Mouse (Mus musculus): ENCODE results near the gene Grm4.

Gene Grm4

DNA sequence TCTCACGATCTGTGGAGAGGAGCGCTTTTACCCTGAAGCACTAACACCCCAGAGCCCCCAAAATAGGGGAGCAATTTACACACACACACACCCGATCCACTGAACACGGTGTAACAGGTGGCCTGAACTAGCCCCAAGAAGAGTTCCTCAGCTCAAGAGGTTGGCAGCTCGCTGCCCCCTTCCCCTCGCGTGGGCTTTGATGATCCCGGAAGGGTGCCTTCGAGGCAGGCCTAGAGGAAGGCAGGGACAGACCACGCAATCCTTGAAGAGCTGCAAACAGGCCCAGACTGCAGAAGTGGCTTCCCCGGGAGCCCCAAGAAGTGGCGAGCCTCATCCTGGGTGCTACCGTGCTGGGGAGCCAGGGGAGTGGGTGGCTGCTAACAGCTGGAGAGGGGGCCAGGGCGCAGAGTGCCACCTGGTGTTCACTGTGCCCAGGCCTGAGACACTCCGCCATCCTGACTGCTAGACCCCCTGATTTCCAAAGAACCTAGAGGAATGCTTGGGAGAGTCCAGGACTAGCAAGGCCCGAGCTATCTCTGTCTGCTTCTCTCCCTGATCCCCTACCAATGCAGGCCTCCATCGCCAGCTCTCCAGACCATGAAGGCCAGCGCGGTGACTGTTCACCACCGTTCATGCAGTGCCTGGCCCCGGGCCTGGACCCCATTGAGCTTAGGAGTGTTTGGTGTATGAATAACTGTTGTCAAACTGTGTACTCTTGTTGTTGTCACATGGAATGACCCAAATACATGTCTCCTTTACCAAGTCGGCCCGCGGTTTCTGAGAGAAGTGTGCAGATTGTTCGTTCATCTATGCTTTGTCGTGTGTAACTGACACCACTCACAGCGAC lies 7.1 kb downstream of the Grm4 start:
- ATAC-seq (ENCODE audit: insufficient number of reproducible peaks, low FRiP score, low TSS enrichment) = no peak

DNA sequence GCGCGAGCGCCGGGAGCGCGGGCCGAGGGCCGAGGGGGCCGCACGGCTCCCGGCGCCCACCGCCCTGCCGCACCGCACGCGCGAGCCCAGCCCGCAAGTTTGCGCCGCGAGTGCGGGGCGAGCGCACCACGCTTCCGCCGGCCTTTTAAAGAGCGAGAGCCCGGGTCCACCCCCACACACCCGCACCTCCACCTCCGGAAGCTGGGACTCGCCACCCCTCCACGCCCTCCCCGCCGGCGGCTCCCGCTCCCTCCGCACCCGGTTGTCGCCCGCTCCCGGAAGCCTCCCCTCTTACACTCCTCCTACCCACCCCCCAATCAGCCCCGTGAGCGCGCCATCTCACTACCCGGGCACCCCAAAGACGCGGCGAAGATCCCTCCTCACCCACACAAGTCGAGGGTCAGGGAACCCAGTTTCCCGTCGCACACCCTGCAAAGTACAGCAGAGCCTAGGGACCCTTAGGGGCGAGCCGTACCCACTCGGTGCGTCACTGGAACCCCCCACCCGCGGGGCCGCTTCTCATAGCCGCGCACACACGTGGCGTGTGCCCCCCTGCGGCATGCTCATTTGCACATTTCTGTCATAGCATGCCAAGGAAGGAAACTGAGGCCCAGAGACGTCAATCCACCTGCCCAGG lies 7.8 kb downstream of the Grm4 start:
- ATAC-seq (ENCODE audit: insufficient number of reproducible peaks, low FRiP score, low TSS enrichment) = peak; percentile 38; the same call in 1 of the 2 replicates

DNA sequence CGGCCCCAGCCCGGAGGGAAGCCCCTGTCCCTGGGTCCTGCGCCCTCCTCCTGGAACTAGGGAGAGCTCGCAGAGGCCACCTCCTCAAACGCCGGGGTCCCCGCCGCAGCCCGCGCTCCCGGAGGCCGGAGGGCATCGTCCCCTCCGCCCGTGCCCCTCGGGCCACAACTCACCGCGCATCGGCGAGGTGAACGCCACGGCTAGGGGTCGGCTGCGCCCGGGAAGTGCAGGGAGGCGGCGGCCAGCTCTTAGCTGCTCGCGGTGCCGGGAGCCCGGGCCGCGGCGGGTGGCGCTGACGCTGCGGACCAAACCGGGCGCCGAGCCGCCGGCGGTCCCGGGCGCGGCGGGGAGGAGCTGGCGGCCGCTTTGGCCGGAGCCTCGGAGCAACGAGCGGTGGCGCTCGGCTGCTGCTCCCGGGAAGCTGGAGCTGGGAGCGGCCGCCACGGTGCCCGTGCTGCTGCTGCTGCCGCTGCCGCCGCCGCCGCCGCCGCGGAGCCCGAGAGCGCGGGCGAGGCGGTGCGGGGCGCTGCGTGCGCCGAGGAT lies 8.5 kb downstream of the Grm4 start:
- ATAC-seq (ENCODE audit: insufficient number of reproducible peaks, low FRiP score, low TSS enrichment) = no peak

DNA sequence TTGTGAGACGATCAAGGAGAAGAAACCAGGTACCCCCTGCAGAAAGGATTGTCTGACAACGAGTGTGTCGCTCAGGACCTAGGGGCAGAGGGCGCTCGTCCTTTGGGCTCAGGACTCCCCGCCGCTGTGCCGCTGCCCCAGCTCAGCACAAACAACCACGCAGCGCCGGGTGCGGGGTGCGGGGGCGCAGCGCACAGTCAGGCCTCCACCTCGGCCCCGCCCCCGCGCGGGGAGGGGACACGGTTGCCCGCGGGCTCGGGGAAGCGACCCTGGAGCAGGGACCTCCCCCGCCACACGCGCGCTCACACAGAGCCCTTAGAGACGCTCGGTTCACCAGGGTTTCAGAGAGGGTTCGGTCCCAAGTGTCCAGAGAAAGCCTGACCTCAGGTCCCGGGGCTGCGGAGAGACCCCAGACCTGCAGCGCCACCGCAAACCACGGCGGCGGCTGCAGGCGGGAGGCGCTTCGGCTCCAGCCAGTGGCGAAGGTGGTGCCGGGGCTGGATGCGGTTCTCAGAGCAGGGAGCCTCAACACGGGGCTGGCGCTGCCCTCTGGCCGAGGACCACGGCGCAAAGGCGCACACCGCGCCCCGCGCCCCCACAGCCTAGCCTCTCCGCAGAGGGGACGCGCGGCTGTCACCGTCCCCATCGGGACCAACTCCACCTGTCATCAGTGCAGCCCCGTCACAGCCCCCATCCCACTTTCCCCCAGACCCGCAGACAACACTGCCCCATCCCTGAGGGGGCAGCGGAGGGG lies 9.2 kb downstream of the Grm4 start:
- ATAC-seq (ENCODE audit: insufficient number of reproducible peaks, low FRiP score, low TSS enrichment) = peak; percentile 32; the same call in 1 of the 2 replicates

DNA sequence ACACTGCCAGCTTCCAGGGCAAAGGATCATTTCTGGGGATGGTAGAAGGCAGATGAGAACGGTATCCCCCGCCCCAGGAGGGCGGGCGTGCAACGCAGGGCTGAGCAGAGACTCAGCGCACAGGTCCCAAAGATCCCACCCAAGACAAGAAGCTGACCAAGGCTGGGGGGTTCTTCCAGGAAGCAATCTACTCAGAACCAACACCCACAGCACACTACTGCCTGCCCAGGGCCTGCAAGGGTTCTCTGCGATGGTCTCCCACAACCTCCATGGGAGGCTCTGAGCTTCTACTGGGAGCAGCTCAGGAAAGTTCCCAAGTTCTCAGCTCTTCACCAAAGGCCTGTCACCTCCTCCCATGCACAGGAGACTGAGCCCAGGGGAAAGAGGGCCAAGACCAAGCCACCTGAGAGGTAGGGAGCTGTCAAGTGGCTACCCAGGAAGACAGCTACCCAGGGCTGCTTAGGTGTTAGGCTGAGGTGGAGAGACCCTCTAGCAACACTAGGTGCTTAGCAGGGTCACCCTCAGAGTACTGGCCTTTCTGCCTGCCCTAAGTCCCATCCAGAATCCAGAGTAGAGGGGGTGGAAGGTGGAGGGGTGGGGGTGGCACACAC lies 10.0 kb downstream of the Grm4 start:
- no peak for ATAC-seq (ENCODE audit: insufficient number of reproducible peaks, low FRiP score, low TSS enrichment)

DNA sequence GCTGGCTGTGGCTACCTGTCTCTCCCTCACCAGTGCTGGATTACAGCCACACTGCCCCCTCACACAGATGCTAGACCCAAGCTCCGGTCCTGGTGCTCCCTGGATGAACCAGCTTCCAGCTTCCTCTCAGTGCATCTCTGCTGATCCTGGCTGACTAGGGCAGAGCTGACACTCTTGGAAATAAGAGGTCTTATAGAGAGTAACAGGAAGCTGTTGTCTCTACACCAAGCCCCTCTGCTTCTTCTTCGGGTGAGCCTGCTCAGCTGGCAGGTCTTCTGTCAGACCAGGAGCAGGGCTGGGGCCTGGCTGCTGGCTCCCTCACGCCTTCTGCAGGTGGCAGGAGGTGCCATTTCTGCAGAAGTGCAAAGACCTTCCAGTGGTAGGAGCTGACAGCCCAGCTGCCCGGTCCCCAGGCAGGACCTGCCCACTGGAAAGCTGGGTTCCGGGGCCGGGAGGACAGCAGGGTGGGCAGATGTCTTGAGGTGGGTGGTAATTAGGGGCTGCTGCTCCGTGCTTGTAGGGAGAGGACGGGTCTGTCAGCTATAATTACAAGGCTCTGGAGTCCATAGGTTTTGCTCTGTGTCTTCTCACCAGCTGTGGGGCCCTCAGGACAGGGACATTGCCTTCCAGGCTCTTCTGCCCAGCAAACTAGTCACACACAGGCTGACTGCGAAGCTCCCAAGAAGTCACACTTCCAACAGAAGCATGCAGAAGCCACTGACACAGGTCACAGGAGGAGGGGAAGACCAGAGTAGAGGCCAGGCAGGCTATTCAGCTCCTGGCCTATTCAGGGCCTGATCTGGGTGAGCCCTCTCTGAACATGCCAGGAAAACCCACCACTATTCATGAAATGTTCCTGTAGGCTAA lies 10.7 kb downstream of the Grm4 start:
- ATAC-seq (ENCODE audit: insufficient number of reproducible peaks, low FRiP score, low TSS enrichment) = no peak

DNA sequence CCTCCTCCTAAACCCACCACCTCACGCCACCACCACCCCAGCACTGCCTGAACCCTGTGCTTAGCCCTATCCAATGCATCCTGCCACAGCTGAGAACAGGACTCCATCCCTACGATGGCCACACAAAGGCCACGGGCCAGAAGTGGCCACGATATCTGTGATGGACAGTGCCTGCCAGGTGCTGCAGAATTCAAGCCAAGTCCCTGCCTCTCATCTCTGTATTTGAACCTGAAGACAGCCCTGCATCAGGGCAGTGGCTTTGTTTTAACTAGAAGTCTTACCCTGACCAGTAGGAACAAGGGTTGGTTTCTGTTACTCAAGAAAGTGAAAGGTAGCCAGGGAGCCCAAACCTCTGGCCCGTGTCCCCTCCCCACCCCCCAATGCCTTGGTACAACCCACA lies 12.1 kb downstream of the Grm4 start:
- ATAC-seq (ENCODE audit: insufficient number of reproducible peaks, low FRiP score, low TSS enrichment) = no peak

DNA sequence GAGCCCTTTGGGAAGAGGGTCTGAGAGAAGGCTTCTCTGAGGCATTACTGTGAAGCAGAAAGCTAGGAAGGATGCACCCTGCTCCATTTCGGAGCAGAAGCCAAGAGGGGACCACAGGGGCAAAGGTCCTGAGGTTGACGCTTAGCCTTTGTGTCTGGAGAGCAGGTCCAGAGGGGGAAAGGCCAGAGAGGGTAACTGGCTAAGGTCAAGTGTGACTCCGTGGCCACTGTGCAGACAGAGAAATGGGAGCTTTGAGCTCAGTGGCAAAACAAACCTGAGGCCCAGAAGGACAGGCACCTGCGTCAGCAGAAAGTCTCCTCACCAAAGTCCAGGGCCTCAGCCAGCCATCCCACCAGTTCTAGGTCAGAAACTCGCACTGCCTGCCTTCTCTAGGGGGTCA lies 12.7 kb downstream of the Grm4 start:
- ATAC-seq (ENCODE audit: insufficient number of reproducible peaks, low FRiP score, low TSS enrichment) = no peak

DNA sequence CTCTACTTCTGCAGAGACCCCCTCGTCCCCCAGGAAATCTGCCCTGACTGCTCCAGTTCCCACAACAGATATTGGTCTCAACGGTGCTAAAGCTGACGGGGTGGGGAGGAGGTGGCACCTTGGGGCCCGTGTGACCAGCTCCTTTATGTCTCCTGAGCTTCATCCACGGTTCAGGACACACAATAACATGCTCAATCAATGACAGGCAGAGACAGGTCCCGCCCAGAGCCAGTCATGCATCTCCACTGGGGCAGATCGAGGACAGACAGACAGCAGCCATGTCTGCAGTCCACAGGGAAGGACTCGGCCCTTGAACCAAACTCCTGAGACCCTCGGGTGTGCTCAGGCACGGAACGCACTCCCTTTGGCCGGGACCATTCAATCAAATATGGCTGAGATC lies 13.2 kb downstream of the Grm4 start:
- ATAC-seq (ENCODE audit: insufficient number of reproducible peaks, low FRiP score, low TSS enrichment) = no peak

DNA sequence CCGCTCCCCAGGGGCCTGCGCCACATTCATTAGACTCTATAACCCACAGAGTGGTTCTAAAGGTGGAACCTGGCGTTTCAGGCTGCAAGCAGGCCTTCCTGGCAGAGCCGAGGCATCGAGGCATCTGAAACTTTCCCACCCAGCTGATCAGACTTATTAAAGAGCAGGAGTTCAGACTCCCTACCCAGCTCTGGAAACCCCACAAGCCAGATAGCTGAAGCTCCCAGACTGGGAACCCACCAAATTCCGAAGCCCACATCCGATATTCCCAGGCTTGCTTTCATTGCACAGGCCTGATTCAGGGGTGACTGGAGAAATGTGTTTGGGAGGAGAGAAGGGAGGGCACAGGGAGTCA lies 13.6 kb downstream of the Grm4 start:
- no peak for ATAC-seq (ENCODE audit: insufficient number of reproducible peaks, low FRiP score, low TSS enrichment)

DNA sequence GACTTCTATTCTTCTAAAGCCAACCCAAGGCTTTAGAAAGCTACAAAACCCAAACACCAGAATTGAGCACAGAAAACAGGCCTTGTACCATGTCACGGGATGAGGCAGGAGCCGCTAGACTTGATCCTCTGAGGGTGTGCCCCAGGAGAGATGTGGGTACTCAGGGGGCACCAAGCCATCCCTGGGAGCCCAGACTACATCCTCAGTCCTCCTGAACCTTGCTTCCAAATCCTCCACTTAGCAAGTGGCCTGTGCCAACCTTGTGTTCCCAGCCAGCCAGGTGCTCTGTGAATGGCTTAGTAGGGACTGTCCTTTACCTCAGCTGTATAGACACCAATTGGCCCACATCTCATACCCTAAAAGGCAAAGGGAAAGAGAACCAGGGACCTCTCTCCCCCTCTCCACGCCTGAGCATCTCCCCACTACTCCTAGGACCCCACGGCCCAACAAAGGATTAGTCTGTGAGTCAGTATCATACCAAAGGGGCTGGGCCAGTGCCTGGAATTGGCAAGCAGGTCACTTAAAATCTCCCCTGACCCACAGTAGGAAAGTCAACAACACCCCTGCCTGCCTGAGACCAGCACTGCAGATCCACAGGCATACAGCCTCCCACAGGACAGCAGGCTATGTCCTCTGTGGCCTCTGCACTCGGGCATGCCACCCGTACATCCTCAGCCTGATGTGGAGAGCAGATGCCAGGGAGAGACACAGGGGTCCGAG lies 14.2 kb downstream of the Grm4 start:
- ATAC-seq (ENCODE audit: insufficient number of reproducible peaks, low FRiP score, low TSS enrichment) = no peak

DNA sequence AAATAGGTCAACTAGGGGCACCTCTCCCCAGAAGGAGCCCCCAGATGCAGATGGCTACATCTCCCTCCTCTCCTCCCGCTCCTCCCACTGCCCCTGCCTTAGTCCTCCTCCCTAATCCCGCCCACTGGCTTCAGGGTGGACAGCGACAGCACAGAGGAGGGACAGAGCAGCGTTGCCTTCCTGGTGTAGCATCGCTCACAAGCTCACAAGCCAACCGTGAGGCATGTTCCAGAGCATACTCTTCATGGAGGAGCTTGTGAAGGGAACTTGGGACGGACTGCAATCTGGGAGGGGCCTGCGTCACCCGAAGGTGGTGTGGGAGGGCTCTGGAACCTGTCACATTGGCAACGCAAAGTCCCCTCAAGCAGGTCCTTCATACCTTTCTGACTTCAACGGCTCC lies 14.8 kb downstream of the Grm4 start:
- 0 out of 2 replicates have a peak, but pooled peaks have one; percentile 32 for ATAC-seq (ENCODE audit: insufficient number of reproducible peaks, low FRiP score, low TSS enrichment)

DNA sequence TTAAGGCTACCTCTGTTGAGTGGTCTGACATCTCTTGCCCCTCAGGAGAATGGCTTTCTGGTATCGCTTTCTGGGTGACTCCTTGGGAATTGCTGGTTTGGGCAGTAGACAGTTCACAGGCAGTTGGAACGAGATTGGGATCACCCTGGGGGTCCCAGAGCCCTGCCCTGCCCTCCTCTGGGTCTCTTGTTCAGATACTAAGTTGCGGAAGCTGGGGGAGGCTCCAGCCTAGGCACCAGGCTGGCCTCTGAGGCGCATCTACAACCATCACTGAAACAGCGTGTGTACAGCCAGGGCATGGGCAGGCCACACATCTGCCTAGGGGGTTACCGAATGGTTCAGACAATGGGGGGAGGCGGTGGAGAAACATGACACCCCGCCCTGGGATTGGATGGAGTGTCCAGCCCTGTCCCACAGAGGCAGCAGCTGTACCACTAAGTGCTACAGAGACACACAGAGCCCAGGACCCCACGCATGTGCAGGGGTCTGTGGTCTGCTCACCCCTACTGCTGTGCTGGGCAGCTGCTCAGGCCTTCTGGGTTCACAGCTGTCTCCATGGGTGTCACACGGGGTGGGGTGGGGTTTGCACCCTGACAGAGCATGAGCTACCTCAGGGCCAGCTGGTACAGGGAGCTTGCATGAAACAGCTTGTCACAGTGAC lies 15.9 kb downstream of the Grm4 start:
- ATAC-seq (ENCODE audit: insufficient number of reproducible peaks, low FRiP score, low TSS enrichment) = no peak

DNA sequence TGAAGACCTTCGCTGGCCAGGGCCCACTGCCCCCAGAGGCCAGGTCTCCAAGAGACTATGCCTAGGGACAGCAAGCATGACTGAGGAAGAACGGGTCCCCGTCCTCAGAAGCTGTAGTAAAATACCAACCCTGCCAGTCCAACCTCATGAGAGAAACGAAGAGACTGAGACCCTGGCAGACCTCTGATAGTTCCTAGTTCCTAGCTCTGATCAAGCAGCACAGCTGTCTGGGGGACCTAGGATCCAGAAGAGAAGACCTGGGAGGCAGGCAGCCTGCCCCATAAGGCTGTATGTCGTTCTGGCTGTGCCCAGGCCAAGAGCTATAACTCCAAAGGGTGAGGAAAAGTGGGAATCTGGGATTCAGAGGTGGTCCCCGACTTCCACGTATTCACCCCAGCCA lies 17.3 kb downstream of the Grm4 start:
- ATAC-seq (ENCODE audit: insufficient number of reproducible peaks, low FRiP score, low TSS enrichment) = no peak

DNA sequence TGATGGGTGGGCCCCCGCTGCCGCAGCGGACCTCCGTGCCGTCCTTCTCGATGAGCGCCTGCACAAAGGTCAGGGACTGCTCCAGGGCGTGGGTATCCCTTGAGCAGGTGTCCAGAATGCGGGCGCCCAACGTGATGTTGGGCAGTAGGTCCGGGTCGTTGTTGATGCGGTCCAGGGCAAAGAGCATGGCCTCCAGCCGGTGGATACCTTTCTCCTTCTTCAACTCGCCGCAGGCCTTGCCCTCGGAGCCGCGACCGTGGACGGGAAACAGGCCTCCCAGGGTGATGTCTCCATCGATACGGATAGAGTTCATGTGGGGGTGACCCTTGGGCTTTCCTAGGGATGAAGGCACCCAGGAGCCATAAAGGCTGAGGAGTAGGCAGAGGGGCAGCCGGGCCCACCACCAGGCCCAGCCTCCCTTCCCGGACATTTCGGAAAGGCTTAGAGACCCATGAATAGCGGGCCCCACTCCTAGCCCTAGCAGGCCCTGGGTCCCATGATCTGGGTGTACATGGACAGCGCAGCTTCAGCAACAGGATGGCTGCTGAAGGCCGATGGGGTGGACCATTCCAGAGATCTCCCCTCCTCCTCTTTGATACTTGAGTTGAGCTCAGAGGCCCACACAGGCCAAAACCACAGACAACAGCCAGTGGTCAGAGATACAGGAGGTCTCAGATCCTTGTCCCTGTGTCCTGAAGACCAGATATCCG lies 18.3 kb downstream of the Grm4 start:
- ATAC-seq (ENCODE audit: insufficient number of reproducible peaks, low FRiP score, low TSS enrichment) = no peak

DNA sequence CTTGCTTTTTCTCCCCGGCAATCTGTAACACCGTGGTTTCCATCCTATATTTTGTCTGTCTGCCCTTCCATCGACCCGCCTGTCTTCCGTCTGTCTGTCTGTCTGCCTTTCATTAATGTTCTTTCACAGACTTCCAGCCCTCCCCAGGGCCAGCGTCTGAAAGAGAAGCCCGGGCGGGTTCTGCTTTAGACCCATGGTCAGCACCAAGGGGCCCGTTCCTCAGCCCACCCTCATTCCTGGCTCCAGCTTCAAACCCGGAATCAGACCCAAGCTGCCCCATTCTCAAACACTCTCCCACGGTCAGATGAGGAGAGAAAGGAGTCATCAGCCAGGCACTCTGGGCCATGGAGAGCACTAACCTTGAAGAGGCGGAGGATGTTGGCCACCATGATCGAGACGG lies 18.9 kb downstream of the Grm4 start:
- ATAC-seq (ENCODE audit: insufficient number of reproducible peaks, low FRiP score, low TSS enrichment) = no peak

DNA sequence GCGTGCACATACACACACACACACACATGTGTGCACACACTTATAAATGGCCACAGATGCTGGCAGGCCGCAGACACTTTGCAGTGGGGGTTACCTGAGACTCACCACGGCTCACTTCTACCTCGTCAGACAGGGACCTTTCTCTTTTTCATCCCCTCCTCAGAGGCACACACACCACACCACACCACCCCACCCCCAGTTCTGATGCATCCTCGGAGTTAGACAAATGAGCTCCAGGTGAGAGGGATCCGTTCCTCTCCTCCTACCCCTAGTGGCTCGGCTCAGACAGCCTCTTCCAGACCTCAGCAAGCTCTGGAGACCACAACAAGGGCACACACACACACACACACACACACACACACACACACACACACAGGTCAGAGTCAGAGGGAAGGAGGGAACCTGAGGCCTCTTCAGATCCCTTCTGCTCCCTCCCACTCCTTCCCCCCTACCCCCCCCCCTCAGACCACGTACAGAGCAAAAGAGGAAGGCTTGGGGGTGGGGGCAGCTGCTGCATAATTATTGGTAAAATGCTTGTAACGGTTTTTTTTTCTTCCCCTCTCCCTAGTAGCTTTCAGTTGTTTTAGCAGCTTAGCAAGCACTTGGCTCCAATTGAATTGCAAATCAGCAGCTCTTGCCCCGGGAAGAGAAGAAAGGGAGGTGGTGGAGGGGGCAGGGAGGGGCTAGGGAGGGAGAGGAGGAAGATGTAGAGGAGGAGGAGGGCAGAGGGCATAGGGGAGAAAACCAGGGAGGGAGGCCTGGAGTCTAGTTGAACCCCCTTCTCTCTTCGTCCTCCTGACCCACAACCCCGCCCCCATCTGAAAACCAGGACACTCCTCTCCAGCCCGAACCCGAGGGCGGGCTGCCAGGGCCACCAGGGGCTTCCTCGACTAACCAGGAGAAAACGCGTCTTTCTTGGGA lies 19.6 kb downstream of the Grm4 start:
- ATAC-seq (ENCODE audit: insufficient number of reproducible peaks, low FRiP score, low TSS enrichment) = no peak
